Mouse (Mus musculus) heart, adult 11 months (tissue): ENCODE results near the gene Gm17332.
"Not testable (repeated sequence)": the region's sequence is repeated elsewhere in the genome, so short reads cannot be mapped to it uniquely, and the experiment has no call there.

Experiments used
- DNase-seq: peaks from one replicate; pipeline ENCODE4 v3.0.0; 2022

The Gm17332 gene

DNA sequence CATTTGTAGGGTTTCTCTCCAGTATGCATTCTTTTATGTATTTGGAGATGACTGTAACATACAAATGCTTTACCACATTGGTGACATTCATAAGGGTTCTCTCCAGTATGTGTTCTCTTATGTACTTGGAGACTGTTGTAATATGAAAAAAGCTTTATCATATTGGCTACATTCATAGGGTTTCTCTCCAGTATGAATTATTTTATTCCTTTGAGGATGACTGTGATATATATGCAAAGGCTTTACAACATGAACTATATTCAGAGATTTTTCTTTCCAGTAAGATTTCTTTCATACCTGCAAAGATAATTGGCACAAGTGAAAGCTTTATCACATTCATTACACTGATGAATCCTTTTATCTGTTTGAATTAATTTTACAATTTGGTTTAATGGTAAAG is at the start of gene Gm17332:
TSS of gene Gm17332 (minus strand) at position 101 of the 400 bp plus-strand sequence.
- DNase-seq: no peak

DNA sequence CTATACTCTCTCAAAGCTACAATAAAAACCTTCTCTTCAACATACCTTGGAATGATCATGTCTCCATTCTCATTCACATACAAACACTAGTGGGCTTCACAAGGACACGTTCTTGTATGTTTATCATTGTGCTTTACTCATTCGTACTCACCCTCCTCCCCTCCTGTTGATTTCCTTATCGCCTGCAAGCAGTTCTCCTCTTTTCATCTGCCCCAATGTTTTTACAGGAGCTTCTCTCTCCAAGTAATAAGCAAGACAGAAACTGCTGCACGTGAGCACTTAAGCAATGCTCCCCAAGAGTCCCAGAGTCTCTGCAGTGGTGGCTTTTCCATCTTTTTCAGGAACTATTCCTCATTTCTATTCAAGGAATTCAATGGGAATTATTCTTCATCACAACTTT is 47.7 kb upstream of the Gm17332 start:
- no peak for DNase-seq

DNA sequence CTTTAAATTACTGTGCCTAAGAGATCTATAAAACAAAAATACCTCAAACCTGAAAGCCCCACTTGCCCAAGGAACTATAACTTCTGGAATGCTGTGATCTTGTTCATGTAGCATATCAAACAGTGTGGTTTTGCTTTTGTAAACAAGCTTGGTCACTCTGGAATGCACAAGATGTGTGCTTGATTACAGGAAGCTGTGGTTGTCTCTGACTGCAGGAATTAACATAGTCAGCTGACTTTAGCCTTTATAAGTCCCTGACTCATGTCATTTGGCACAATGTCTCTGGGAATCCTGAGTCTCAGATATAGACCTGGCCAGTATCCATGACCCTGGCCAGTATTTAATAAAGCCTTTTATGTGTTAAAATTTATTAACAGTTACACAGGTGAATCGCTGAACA is 43.1 kb upstream of the Gm17332 start:
- DNase-seq: no peak

DNA sequence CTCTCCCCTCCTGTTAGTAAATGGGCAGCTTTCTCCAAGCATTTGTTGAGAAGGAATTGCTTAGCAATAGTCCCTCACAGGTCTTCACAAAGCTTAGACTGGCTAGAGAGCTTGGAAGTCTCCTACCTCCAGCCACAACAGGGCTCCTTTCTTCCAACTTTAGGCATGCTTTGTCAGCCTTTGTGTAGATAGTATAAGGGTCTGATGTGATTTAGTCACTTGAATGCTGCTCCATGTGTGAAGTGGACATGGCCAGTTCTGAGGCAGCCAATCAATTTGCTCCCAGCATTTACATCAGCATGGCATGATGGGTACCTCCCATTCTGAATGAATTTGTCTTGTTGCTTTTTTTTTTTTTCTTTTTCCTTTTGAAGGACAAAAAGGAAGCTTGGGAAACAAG is 35.7 kb upstream of the Gm17332 start:
- DNase-seq: no peak

DNA sequence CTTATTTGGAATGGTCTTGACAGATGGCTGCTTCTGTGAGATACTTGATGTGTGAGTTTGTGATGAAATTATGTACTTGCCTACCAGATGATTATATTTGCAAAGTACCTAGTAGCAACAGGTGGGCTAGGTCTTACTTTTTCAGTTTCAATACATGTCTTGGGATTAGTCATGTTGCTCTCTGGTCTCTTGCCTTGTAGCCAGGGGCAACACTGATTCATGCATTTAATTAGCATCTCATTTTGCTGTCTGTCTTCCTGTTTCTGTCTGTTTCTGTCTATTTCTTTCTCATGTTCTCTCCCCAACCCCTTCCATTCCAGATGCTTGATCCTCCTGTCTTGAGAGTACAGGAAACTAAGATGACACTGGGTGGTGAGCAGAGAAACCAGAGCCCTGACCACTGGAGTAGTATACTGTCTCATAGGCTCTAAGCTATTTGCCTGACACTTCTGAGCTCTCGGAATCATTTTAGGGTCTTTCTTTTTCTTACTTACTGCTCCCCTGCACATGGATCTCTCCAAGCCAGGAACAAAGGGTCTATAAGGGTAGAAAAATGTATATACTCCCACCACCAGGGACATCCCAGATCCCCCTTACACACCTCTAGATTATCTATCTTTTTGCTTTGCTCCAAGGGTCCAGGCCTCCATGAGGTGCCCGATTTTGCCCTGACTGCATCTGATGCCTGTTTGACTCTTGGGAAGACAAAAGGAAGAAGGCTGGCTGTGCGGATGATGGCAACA is 13.5 kb upstream of the Gm17332 start:
- no peak for DNase-seq

DNA sequence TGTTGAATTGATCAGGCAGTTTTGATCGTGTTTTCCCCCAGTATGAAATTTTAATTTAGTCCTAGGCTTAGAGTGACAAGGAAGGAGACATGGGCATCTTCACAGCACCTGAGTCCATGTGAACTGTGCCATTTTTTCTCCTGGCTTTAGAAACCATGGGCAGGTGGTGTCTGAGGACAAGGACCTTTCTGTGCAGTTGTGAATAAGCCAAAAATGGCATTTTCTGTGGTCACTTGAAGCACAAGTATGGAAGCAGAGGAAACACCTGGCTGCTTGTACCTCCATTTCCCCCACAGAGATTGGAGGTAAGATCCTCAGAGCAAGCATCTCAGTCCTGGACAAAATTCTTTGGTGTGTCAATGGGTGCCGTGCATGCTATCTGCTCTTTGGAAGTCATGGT is 12.5 kb upstream of the Gm17332 start:
- DNase-seq: peak; percentile 67

DNA sequence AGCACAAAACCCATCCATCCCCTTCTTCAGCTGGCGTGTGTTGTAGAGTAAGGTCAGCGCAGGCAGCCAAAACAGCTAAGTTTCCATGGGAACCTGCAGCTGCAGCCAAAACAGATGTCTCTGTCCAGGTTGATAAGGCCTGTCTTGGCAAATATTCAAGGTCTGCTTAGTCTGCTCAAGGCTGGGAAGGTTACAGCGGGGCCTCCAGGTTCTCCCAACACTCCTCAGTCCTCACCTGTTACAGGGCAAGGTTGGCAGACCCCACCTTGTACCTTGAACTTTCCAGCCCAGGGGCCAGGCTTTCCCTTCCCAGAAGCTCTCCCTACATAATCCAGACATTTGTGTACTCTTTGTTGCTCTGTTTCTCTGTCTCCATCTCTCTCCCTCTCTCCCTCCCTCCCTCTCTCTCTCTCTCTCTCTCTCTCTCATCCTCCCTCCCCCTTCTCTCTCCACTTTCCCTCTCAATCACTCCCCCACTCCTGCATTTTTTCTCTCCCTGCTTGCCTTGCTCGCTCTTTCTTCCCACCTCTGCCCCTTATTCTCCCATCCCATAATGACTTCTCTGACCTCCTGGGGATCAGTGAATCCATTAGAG is 12.1 kb downstream of the Gm17332 start:
- DNase-seq: peak; percentile 95

DNA sequence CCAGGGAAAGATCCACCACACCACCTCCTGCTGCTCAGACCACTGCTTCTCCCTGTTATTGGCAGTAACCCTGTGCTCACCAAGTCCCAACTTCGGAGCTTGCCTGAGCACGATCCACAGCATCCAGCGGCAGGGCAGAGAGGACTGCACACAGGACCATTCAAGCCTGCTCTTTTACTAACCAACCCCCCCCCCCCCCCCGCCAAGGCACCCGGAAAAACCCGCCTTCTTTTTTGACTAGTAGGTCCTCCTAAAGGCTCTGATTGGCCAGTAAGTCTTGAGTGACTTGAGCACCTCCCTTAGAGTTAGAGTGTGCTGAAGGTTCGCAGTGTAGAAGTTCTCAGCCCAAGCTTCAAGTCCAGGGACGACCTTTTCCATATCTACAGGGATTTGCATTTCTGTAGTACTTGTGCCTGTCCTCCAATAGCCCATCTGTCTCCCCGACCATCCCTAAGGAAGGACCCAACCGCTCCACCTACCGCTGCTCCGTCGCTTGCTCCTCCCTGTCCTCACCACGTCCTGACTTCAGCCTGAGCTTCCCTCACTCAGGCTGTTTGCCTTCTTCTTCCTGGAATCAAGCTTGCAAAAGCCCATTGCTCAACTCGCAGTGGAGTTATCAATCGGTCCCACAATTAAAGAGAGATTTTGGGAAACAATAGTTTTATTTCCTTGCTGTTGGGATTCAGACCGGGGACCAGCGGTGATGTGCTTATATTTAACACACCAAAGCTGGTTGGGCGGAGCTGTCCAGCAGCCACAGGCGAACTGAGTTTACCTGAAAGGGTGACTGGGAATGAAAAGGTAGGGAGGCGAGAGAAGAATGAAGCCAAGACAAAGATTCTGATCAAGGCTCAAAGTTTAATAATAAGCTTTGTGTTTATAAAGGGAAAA is 12.9 kb downstream of the Gm17332 start:
- peak; percentile 93 for DNase-seq

DNA sequence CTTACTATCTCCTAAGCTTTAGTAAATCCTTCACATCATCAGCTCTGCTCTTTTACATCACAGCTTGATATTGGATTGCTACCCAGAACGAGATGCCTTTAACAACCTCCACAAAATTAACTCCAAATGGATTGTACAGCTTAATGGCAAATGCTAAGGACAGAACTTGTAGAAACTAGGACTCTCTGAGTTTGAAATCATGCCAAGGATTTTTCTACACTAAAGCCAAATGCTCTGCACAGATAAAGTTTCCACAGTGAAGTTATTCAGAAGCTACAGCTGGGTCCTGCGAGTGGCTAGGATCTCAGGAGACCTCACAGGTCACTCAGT is 13.5 kb downstream of the Gm17332 start:
- DNase-seq: no peak

DNA sequence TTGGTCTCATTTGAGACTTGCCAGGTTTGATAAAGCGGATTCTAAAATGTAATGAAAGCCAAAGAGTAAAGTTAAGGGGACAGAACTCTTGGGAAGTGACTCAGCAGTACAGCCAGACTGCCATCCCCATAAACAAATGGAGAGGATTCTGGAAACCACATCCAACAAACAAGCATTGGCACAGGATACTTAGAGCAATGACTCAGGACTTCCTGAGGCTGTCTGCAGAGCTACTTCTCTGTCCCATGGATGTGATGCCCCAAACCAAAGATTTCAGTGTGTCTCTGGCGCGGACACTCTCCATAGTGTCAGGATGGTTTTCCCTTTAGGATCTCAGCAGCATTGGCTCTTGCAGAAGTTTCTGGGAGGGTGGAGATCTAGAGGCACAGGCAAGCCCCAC is 25.2 kb downstream of the Gm17332 start:
- DNase-seq: peak; percentile 89

DNA sequence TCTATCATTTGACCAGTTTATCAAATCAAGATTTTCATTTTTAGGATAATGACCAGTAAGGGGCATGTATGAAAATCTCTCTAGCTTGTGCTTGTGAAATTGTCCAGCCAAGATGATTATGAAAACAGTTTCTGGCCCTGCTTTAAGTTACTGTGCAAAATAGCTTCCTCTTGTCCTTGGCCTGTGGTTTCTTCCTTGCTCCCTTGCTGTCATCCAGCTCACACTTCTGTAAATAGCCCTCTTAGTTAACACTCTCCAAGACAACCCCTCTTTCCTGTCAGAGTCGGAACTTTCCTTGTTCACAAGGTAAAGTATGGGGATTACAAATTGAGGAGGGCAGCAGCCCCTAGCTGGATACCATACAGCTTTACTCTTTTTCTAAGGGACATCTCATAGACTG is 43.9 kb downstream of the Gm17332 start:
- DNase-seq: not testable (repeated sequence)

DNA sequence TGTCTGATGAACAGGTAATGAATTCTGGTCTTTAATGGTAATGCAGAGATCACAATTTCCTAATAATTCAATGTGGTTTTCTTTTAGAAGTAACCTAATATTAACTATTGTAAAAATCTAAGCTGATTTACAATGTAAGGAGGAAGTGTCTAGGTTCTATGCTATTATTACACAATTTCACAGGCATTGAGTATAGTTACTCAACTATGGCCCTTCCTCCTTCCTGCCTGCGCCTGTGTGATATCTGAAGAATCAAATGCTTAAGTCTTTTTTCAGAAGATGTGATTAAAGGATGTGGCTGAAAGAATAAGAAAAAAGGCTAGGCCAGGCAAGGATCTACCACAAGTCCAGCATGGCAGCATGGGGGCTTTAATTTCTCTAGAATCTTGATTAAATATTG is 47.4 kb downstream of the Gm17332 start:
- DNase-seq: not testable (repeated sequence)

DNA sequence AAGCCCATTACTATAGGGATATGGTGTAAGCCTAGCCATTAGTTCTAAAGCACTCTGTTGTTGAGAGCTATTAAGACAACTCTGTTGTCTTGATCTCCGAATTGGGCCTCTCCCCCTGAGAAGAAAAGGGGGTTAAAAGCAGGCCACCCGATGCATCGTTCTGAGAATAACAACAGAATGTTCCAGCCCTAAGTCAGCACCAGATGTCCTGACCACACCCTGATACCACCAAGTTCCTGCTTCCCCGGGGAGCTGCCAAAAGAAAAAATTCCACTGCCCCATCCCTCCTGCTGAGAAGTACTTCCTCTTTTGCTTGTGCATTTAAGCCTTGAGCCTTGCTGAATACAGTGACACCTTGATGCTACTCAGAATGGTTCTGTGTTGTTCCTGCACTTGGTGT is 48.5 kb downstream of the Gm17332 start:
- not testable (repeated sequence) for DNase-seq
